Mouse (Mus musculus): ENCODE data around the gene Chaf1b. TPM values are rescaled to one million over a fixed set of nuclear protein-coding genes. Genes with fewer than 3 reads are reported as not detected.

Gene Chaf1b
- polyA plus RNA-seq, 1 experiment from 2014 or later = 17.9 TPM

DNA sequence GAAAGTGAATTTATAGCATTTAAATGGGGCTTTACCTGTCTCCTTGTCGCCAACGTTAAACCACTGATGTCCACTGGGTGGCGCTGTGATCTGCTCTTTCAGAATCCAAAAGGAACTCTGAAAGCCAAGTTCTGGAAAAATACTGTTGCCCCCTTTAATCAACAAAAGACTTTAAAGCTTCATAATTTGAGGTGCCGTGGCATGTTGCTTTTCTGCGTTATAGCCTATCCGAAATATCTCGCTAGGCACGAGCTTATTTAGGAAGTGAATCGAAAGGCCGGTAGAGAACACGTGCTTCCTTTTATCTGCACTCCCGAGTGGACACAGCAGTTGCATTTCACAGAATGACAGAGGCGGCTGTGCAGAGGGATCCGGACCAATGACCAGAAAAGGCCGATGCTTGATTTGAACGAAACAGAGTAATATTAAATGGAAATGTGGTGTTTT lies 54.7 kb downstream of the Chaf1b start:
- Histone ChIP-seq H3K4me1 (ENCODE audit: control insufficient read depth, insufficient read depth, low read depth, low read length) (peaks cover 2% of the 10 kb centered on the region; the same call in 1 of the 2 replicates), H3K9me3 (ENCODE audit: control insufficient read depth, low read length) (no peaks in the 10 kb centered on the region), H3K4me3 (ENCODE audit: low read length) (peak overlapping the region; percentile 32), H3K9ac (ENCODE audit: low read depth, low read length) (peak overlapping the region; percentile 43; the same call in 1 of the 2 replicates), H3K4me2 (ENCODE audit: low read length) (peak overlapping the region; percentile 60), H3K27me3 (replicated peaks; ENCODE audit: control insufficient read depth, insufficient read depth, low read length) (peaks cover 13% of the 10 kb centered on the region), H3K36me3 (ENCODE audit: control insufficient read depth, insufficient read depth, low read length) (no peaks in the 10 kb centered on the region), H3K27ac (ENCODE audit: low read depth, low read length) (no peak overlapping the region)
- WGBS = 10% methylated on average over 16 of the region's 16 CpGs
- ATAC-seq = no peak

DNA sequence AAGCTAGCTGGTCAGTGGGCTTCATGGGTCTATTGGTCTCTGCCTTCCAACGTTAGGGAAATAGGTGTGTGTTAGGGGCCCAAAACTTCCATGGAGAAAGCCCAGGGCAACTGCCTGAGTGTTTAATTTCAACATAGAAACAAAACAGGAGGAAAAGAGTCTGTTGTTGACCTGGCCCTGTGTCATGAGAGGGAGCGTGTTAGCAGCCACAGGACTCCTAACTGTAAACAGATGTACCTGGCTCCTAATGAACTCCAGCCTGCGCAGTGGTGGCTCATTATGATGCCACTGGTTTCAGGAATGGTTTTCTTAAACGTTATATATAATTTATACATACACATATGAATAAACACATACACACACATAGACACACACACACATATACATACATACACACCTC lies 56.3 kb downstream of the Chaf1b start:
- peaks cover 8% of the 10 kb centered on the region for H3K27me3 ChIP-seq (replicated peaks; ENCODE audit: control insufficient read depth, insufficient read depth, low read length)
- WGBS = 85% methylated on average over 4 of the region's 4 CpGs
- H3K4me1 ChIP-seq (ENCODE audit: control insufficient read depth, insufficient read depth, low read depth, low read length) = peaks cover 2% of the 10 kb centered on the region; the same call in 1 of the 2 replicates
- no peak for ATAC-seq
- H3K4me3 ChIP-seq (ENCODE audit: low read length) = no peak overlapping the region
- H3K4me2 ChIP-seq (ENCODE audit: low read length) = no peak overlapping the region
- no peak overlapping the region for H3K9ac ChIP-seq (ENCODE audit: low read depth, low read length)
- no peak overlapping the region for H3K27ac ChIP-seq (ENCODE audit: low read depth, low read length)
- H3K9me3 ChIP-seq (ENCODE audit: control insufficient read depth, low read length) = no peaks in the 10 kb centered on the region
- no peaks in the 10 kb centered on the region for H3K36me3 ChIP-seq (ENCODE audit: control insufficient read depth, insufficient read depth, low read length)

DNA sequence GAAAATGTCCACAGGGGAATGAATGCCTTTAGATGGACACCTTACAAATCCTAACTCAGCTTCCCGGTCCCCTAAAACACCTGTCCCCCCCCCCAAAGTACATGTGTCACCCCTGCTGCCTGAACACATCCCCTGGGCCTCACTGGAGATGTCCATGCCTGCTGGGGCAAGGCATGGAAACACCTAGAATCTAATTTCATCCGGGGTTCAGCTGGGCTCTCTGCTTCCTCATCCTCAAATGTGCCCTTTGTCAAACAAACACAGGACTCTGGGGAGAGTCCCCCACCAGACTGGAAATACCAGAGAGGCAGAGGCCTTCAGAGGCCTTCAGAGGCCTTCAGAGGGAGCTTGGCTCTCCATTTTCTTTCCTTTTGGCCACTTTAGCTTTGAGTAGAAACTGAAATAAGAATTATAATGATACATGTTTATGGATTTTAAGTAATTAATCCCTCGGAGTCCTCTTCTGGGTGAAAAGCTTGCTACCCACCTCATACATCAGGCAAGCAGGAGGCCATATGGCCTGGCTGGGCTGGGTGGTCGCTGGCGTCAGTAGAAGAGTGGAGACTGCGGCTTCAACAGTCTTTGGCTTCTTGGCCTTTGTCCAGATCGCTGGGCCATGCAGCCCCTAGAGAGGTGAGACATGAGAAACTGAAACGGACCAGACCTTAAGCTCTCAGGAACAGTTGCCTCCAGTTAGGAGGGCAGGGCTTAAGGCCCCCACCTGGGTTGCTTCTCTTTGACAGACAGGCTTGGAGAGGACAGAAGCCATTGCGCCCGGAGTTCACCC lies 58.3 kb downstream of the Chaf1b start:
- H3K4me2 ChIP-seq (ENCODE audit: low read length) = no peak overlapping the region
- H3K27ac ChIP-seq (ENCODE audit: low read depth, low read length) = no peak overlapping the region
- peaks cover 2% of the 10 kb centered on the region; the same call in 1 of the 2 replicates for H3K4me1 ChIP-seq (ENCODE audit: control insufficient read depth, insufficient read depth, low read depth, low read length)
- WGBS = 66% methylated on average over 10 of the region's 10 CpGs
- H3K4me3 ChIP-seq (ENCODE audit: low read length) = no peak overlapping the region
- no peaks in the 10 kb centered on the region for H3K36me3 ChIP-seq (ENCODE audit: control insufficient read depth, insufficient read depth, low read length)
- H3K27me3 ChIP-seq (replicated peaks; ENCODE audit: control insufficient read depth, insufficient read depth, low read length) = no peaks in the 10 kb centered on the region; the same call in 1 of the 2 replicates
- H3K9me3 ChIP-seq (ENCODE audit: control insufficient read depth, low read length) = no peaks in the 10 kb centered on the region
- no peak overlapping the region for H3K9ac ChIP-seq (ENCODE audit: low read depth, low read length)
- ATAC-seq = no peak

DNA sequence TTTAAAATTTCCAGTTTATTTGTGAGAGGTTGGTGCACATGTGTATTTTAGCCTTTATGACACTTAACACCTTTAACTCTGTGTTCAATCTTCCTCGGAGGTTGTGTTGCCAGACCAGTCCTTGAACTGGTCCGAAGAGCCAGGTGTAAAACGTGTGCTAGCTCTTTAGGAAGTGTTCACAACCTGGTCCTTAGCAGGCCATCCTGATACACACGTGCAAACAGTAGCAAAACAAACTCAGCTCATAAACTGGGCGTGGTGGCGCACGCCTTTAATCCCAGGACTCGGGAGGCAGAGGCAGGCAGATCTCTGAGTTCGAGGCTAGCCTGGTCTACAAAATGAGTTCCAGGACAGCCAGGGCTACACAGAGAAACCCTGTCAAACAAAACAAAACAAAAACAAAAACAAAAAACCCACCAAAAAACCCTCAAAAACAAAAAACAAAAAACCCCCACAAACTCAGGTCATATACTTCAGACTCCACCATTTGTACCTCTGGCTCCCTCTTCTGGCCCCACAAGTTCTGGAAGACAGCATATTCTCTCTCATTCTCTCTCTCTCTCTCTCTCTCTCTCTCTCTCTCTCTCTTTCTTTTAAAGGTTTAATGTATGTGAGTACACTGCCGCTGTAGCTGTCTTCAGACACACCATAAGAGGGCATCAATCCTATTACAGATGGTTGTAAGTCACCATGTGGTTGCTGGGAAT lies 59.2 kb downstream of the Chaf1b start:
- Histone ChIP-seq H3K4me2 (ENCODE audit: low read length) (no peak overlapping the region), H3K4me1 (ENCODE audit: control insufficient read depth, insufficient read depth, low read depth, low read length) (peaks cover 2% of the 10 kb centered on the region; the same call in 1 of the 2 replicates), H3K27me3 (replicated peaks; ENCODE audit: control insufficient read depth, insufficient read depth, low read length) (no peaks in the 10 kb centered on the region; the same call in 1 of the 2 replicates), H3K9ac (ENCODE audit: low read depth, low read length) (no peak overlapping the region), H3K9me3 (ENCODE audit: control insufficient read depth, low read length) (no peaks in the 10 kb centered on the region), H3K27ac (ENCODE audit: low read depth, low read length) (no peak overlapping the region), H3K36me3 (ENCODE audit: control insufficient read depth, insufficient read depth, low read length) (no peaks in the 10 kb centered on the region), H3K4me3 (ENCODE audit: low read length) (no peak overlapping the region)
- ATAC-seq = no peak
- WGBS = 97% methylated on average over 10 of the region's 10 CpGs

DNA sequence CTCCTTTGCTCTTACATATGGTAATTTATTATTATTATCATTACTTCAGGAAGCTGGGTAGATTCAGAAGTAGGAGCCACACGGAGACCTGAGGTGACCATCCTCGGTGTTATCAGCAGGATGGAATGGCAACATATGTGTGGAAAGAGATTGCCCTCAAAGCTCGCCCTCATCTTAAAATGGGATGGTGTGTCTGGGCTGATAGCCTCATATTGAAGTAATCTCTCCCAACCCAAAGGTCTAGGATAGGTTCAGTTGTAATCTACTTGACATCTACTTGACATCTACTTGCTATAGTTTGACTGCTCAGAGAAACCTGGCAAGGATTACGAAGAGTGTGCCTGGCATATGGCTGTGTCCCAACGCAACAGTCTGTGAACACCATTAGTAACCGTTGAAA lies 60.6 kb downstream of the Chaf1b start:
- ATAC-seq = no peak
- Histone ChIP-seq H3K27me3 (replicated peaks; ENCODE audit: control insufficient read depth, insufficient read depth, low read length) (no peaks in the 10 kb centered on the region; the same call in 1 of the 2 replicates), H3K36me3 (ENCODE audit: control insufficient read depth, insufficient read depth, low read length) (no peaks in the 10 kb centered on the region), H3K4me1 (ENCODE audit: control insufficient read depth, insufficient read depth, low read depth, low read length) (no peaks in the 10 kb centered on the region), H3K4me3 (ENCODE audit: low read length) (no peak overlapping the region), H3K9ac (ENCODE audit: low read depth, low read length) (no peak overlapping the region), H3K4me2 (ENCODE audit: low read length) (no peak overlapping the region), H3K27ac (ENCODE audit: low read depth, low read length) (no peak overlapping the region), H3K9me3 (ENCODE audit: control insufficient read depth, low read length) (no peaks in the 10 kb centered on the region)
- 77% methylated on average over 6 of the region's 6 CpGs for WGBS

DNA sequence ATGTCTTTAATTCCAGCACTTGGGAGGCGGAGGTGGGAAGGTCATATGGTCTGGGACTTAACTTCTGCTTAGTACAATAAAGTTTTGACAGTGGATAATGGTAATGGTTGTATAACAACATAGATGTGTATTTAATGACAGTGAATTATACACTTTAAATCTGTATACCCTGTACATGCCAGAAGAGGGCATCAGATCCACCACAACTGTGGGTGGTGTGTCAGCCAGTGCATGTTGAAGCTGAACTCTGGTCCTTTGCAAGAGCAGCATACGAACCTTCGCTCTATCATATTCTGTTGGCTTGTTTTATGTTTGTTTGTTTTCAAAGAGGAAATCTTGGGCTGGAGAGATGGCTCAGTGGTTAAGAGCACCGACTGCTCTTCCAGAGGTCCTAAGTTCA lies 63.7 kb downstream of the Chaf1b start:
- no peaks in the 10 kb centered on the region; the same call in 1 of the 2 replicates for H3K27me3 ChIP-seq (replicated peaks; ENCODE audit: control insufficient read depth, insufficient read depth, low read length)
- H3K4me1 ChIP-seq (ENCODE audit: control insufficient read depth, insufficient read depth, low read depth, low read length) = no peaks in the 10 kb centered on the region
- 90% methylated on average over 4 of the region's 4 CpGs for WGBS

More for the DNA sequence above, 63.7 kb downstream of the Chaf1b start:
- Histone ChIP-seq H3K36me3 (ENCODE audit: control insufficient read depth, insufficient read depth, low read length) (no peaks in the 10 kb centered on the region), H3K4me2 (ENCODE audit: low read length) (no peak overlapping the region), H3K9me3 (ENCODE audit: control insufficient read depth, low read length) (no peaks in the 10 kb centered on the region), H3K9ac (ENCODE audit: low read depth, low read length) (no peak overlapping the region), H3K27ac (ENCODE audit: low read depth, low read length) (no peak overlapping the region), H3K4me3 (ENCODE audit: low read length) (no peak overlapping the region)
- ATAC-seq = no peak

Other genes with a start within 250 kb of the Chaf1b start
- 2.6 and 4.1 TPM in 2 replicates for gene Cbr3, start 200.7 kb upstream of the Chaf1b start, polyA plus RNA-seq (2015; fragmentation: Nextera tagmentation; extraction: Ambion mirVana)
- 36.9 and 45.2 TPM in 2 replicates for gene Dop1b, start 172.0 kb upstream of the Chaf1b start, polyA plus RNA-seq (2015; fragmentation: Nextera tagmentation; extraction: Ambion mirVana)
- gene Morc3, start 51.8 kb upstream of the Chaf1b start, polyA plus RNA-seq (2015; fragmentation: Nextera tagmentation; extraction: Ambion mirVana) = 28.7 and 29.8 TPM in 2 replicates
- not detected in 2 replicates for gene Cldn14, start 124.9 kb downstream of the Chaf1b start, polyA plus RNA-seq (2015; fragmentation: Nextera tagmentation; extraction: Ambion mirVana)
- gene Sim2, start 201.0 kb downstream of the Chaf1b start, polyA plus RNA-seq (2015; fragmentation: Nextera tagmentation; extraction: Ambion mirVana) = 0.10 TPM in 1 of 2 replicates, not detected in the other

Data from hindbrain, embryonic 16.5 days (tissue).